In genomic region chr10:70949254-70950104, GRCm38 (mm10) we compare ENCODE assay signal across 10 mouse cellular contexts.
A peak's percentile ranks its signal among the peaks of the same experiment; 100 is the strongest.
DNase-seq lines count a peak whose midpoint lies in the region; ATAC-seq and TF ChIP-seq lines count a peak whose summit lies in the region.
"Had no signal": no experiment of that assay in that cellular context is flagged by ENCODE, and none has a peak within 500 bp of the region (broad histone marks: within the 10 kb centered on the region; RNA-seq: fewer than 3 reads in every experiment).

No protein-coding gene starts in this region.

- no peaks in the 10 kb centered on the region for H3K27me3 ChIP-seq in kidney, embryonic 16.5 days (ENCODE audit: insufficient read depth, low read length)
- no peaks in the 10 kb centered on the region for H3K27me3 ChIP-seq in embryonic facial prominence, embryonic 12.5 days
- H3K27me3 ChIP-seq in intestine, postnatal 0 days (replicated peaks; ENCODE audit: control insufficient read depth, insufficient read depth, low read length): no peaks in the 10 kb centered on the region
- H3K27me3 ChIP-seq: limb, embryonic 15.5 days had no signal

- 27% methylated on average over 23 of the region's 23 CpGs for WGBS in kidney, embryonic 16.5 days
- WGBS in embryonic facial prominence, embryonic 12.5 days: 21% methylated on average over 23 of the region's 23 CpGs
- WGBS in intestine, postnatal 0 days: 34% methylated on average over 23 of the region's 23 CpGs

- no peak overlapping the region for H3K27ac ChIP-seq in kidney, embryonic 16.5 days (ENCODE audit: low read length)
- no peak overlapping the region for H3K27ac ChIP-seq in embryonic facial prominence, embryonic 12.5 days
- no peak overlapping the region for H3K27ac ChIP-seq in intestine, postnatal 0 days (ENCODE audit: low read depth, low read length)
- H3K27ac ChIP-seq: limb, embryonic 15.5 days had no signal

- TF ChIP-seq CTCF in intestine, postnatal 0 days (IDR thresholded peaks at IDR 0.05; ENCODE audit: low read depth): no peak

- H3K9ac ChIP-seq in kidney, embryonic 16.5 days (replicated peaks; ENCODE audit: low read length): no peak overlapping the region
- no peak overlapping the region for H3K9ac ChIP-seq in embryonic facial prominence, embryonic 12.5 days
- H3K9ac ChIP-seq in intestine, postnatal 0 days (ENCODE audit: low read depth, low read length): no peak overlapping the region
- H3K9ac ChIP-seq: limb, embryonic 15.5 days had no signal

- DNase-seq in kidney, postnatal 36 days: no peak
- peak; percentile 46 for DNase-seq in left cerebral cortex, adult 11 months (ENCODE audit: low spot score)
- peak; percentile 59 for DNase-seq in retina, embryonic 14.5 days (ENCODE audit: low spot score)
- DNase-seq in thymus, adult 18-20 months: no peak
- DNase-seq in c-Kit-positive CD71-positive TER-119-positive erythroid progenitor cells, embryonic 14.5 days (ENCODE audit: low spot score): no peak
- DNase-seq: heart, postnatal 10 days had no signal

- ATAC-seq in kidney, embryonic 16.5 days (ENCODE audit: low FRiP score, low TSS enrichment): peak; percentile 54; the same call in 1 of the 2 replicates
- ATAC-seq in embryonic facial prominence, embryonic 12.5 days (ENCODE audit: insufficient number of reproducible peaks, insufficient read depth, low FRiP score, low TSS enrichment): no peak
- ATAC-seq in intestine, postnatal 0 days: no peak

- no peaks in the 10 kb centered on the region for H3K9me3 ChIP-seq in kidney, embryonic 16.5 days (ENCODE audit: low read length)
- H3K9me3 ChIP-seq in embryonic facial prominence, embryonic 12.5 days: no peaks in the 10 kb centered on the region
- no peaks in the 10 kb centered on the region for H3K9me3 ChIP-seq in intestine, postnatal 0 days (ENCODE audit: control insufficient read depth)
- H3K9me3 ChIP-seq: limb, embryonic 15.5 days had no signal

- H3K4me2 ChIP-seq in kidney, embryonic 16.5 days (replicated peaks; ENCODE audit: low read depth, low read length): no peak overlapping the region
- H3K4me2 ChIP-seq in embryonic facial prominence, embryonic 12.5 days (replicated peaks): peak overlapping the region; percentile 12; the same call in 1 of the 2 replicates
- no peak overlapping the region for H3K4me2 ChIP-seq in intestine, postnatal 0 days (replicated peaks; ENCODE audit: low read depth)
- H3K4me2 ChIP-seq: limb, embryonic 15.5 days had no signal

- H3K4me1 ChIP-seq in kidney, embryonic 16.5 days (ENCODE audit: insufficient read depth, low read length): no peaks in the 10 kb centered on the region; the same call in 1 of the 2 replicates
- H3K4me1 ChIP-seq in embryonic facial prominence, embryonic 12.5 days: peaks cover 14% of the 10 kb centered on the region
- H3K4me1 ChIP-seq in intestine, postnatal 0 days (replicated peaks; ENCODE audit: control insufficient read depth, insufficient read depth, low read length): no peaks in the 10 kb centered on the region

- no peak overlapping the region for H3K4me3 ChIP-seq in kidney, embryonic 16.5 days (ENCODE audit: low read length)
- no peak overlapping the region for H3K4me3 ChIP-seq in embryonic facial prominence, embryonic 12.5 days
- no peak overlapping the region for H3K4me3 ChIP-seq in intestine, postnatal 0 days (ENCODE audit: low read depth, low read length)
- H3K4me3 ChIP-seq: limb, embryonic 15.5 days had no signal

- peaks cover 49% of the 10 kb centered on the region for H3K36me3 ChIP-seq in kidney, embryonic 16.5 days (ENCODE audit: insufficient read depth, low read length)
- 0 out of 2 replicates have a peak, but pooled peaks cover 14% of the 10 kb centered on the region for H3K36me3 ChIP-seq in embryonic facial prominence, embryonic 12.5 days
- no peaks in the 10 kb centered on the region for H3K36me3 ChIP-seq in intestine, postnatal 0 days (ENCODE audit: control insufficient read depth, insufficient read depth)

Comparison
In these comparisons a context has a peak if more than half of its experiments do, and no peak if none do; other contexts are left out.
1. DNase-seq: peak in left cerebral cortex, adult 11 months (single experiment) and retina, embryonic 14.5 days (single experiment); none in kidney, postnatal 36 days (0 of 2), thymus, adult 18-20 months (0 of 2) and c-Kit-positive CD71-positive TER-119-positive erythroid progenitor cells, embryonic 14.5 days (single experiment).